Mouse (Mus musculus): ENCODE measurements at regions not wholly inside any gene's neighbourhood (a gene's known extent, or its start where the extent isn't known, plus 50 kb on each side); places are given as distances from the start of the nearest gene placed in this dataset.
A peak's percentile ranks its signal among the peaks of the same experiment; 100 is the strongest.

DNA sequence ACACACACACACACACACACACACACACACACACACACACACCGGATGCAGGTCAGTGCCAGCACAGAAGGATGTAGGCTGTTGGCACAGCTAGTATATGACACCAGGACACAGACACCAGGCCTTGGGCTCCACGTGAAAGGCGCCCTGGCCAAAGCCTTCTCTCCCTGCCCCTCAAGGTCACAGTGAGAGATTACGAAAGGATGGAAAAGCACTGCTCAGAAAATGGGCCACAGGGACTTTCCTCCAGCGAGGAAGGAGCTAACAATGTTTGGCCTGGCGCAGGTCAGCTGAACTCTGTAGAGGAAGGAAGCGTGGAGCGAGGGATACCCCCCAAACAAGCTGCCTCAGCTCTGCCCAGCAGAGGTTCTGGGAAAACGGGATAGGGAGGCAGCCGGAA is 161.0 kb downstream of the Ly86 start:
- H3K27ac ChIP-seq = peak overlapping the region; percentile 87
- H3K9ac ChIP-seq = no peak overlapping the region
- H3K9me3 ChIP-seq = no peaks in the 10 kb centered on the region
- no peak overlapping the region for H3K4me2 ChIP-seq
- no peak overlapping the region for H3K4me3 ChIP-seq (replicated peaks)
- no peaks in the 10 kb centered on the region for H3K27me3 ChIP-seq (replicated peaks)
- no peaks in the 10 kb centered on the region for H3K36me3 ChIP-seq
- no peak for ATAC-seq (ENCODE audit: insufficient read depth, low FRiP score, low read depth)
- H3K4me1 ChIP-seq = peaks cover 38% of the 10 kb centered on the region
- 58% methylated on average over 10 of the region's 10 CpGs for WGBS

GRCm38 (mm10) chr13:37506701-37507100 is 161.7 kb downstream of the Ly86 start:
- no peak overlapping the region for H3K9ac ChIP-seq
- 71% methylated on average over 8 of the region's 8 CpGs for WGBS
- H3K36me3 ChIP-seq = no peaks in the 10 kb centered on the region
- no peaks in the 10 kb centered on the region for H3K9me3 ChIP-seq
- no peak overlapping the region for H3K4me3 ChIP-seq (replicated peaks)
- ATAC-seq (ENCODE audit: insufficient read depth, low FRiP score, low read depth) = no peak
- peak overlapping the region; percentile 87 for H3K27ac ChIP-seq
- no peaks in the 10 kb centered on the region for H3K27me3 ChIP-seq (replicated peaks)
- H3K4me1 ChIP-seq = peaks cover 38% of the 10 kb centered on the region
- H3K4me2 ChIP-seq = no peak overlapping the region; the same call in 1 of the 2 replicates

GRCm38 (mm10) chr13:37507146-37507545 is 162.1 kb downstream of the Ly86 start:
- no peaks in the 10 kb centered on the region for H3K9me3 ChIP-seq
- no peaks in the 10 kb centered on the region for H3K27me3 ChIP-seq (replicated peaks)
- ATAC-seq (ENCODE audit: insufficient read depth, low FRiP score, low read depth) = peak; percentile 51; the same call in 1 of the 2 replicates
- H3K9ac ChIP-seq = no peak overlapping the region
- peaks cover 38% of the 10 kb centered on the region for H3K4me1 ChIP-seq
- WGBS = 60% methylated on average over 5 of the region's 5 CpGs
- H3K27ac ChIP-seq = peak overlapping the region; percentile 87
- H3K36me3 ChIP-seq = no peaks in the 10 kb centered on the region
- H3K4me2 ChIP-seq = peak overlapping the region; percentile 17
- no peak overlapping the region for H3K4me3 ChIP-seq (replicated peaks)

DNA sequence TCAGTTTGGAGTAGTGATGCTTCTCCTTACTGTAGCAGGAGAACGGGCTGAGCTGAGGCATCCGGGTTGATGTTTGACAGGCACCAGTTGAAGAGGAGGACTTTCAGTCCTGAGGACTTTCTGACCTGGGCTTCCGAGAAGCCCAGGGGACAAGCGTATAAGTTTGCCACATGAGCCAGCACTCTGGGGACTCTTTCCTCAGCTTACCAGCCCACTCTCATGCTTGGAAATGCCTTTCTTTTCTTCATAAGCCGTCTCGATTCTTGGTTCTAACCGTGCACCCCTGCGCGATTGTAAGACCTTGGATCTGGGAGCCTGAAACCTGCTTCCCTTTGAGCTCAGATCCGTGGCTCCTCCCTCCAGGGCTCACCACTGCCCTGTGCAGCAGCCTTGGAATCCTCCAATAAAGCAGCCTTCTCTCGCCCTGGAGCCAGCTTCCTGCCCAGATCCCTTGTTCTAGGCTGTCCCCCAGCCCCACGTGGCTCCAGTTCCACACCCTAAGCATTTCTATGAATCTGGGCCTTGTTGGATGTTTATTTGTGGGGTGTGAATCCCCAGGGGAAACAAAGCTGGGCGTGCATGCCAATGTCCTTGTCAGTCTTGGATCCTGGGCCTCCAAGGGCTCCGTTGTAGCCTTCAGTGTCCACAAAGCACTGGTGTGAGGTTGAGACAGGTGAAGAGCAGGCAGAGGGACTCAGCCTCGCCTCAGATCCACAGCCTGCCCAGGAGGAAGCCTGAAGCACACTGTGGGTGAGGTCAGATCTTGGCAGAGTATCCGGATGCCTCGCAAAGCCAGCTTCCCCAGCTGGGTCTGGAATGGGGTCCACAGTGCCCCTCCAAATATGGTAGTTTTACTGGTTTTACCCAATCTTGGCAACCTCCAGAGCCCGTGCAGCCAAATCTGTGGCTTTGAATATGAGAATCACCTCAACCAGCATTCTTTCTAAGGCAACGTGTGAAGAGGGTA is 163.7 kb downstream of the Ly86 start:
- ATAC-seq (ENCODE audit: insufficient read depth, low FRiP score, low read depth) = peak; percentile 52; the same call in 1 of the 2 replicates
- Histone ChIP-seq H3K4me1 (peaks cover 39% of the 10 kb centered on the region), H3K4me3 (replicated peaks) (no peak overlapping the region), H3K36me3 (no peaks in the 10 kb centered on the region), H3K27me3 (replicated peaks) (no peaks in the 10 kb centered on the region), H3K9me3 (no peaks in the 10 kb centered on the region), H3K27ac (peak overlapping the region; percentile 89), H3K9ac (no peak overlapping the region), H3K4me2 (peak overlapping the region; percentile 31)
- WGBS = 32% methylated on average over 19 of the region's 19 CpGs

GRCm38 (mm10) chr13:37509352-37509851 is 164.4 kb downstream of the Ly86 start:
- no peaks in the 10 kb centered on the region for H3K36me3 ChIP-seq
- H3K4me2 ChIP-seq = peak overlapping the region; percentile 31
- no peaks in the 10 kb centered on the region for H3K9me3 ChIP-seq
- H3K27ac ChIP-seq = peak overlapping the region; percentile 89
- H3K4me1 ChIP-seq = peaks cover 46% of the 10 kb centered on the region
- no peak overlapping the region for H3K9ac ChIP-seq
- no peak overlapping the region for H3K4me3 ChIP-seq (replicated peaks)
- ATAC-seq (ENCODE audit: insufficient read depth, low FRiP score, low read depth) = peak; percentile 41
- no peaks in the 10 kb centered on the region for H3K27me3 ChIP-seq (replicated peaks)
- WGBS = 5% methylated on average over 12 of the region's 12 CpGs

DNA sequence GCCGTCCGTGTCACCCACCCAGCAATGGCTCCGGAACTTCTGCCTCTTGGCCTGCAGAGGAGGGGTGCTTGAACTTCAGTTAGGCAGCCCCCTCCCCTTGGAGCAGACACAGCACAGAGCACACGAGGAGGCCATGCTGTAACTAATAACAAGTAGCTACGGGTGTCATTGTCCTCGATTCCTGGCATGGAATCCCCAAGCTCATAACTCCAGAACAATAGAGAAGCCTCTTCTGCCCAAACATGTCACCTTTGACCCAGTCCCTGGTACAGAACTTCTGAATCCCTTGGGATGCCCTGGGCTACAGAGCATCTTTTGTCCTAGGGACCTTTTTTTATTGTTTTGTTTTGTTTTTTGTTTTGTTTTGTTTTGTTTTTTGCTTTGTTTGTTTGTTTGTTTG is 165.5 kb downstream of the Ly86 start:
- no peak overlapping the region for H3K27ac ChIP-seq
- no peaks in the 10 kb centered on the region for H3K9me3 ChIP-seq
- no peak overlapping the region for H3K4me2 ChIP-seq
- H3K27me3 ChIP-seq (replicated peaks) = no peaks in the 10 kb centered on the region
- WGBS = 79% methylated on average over 6 of the region's 6 CpGs
- H3K4me3 ChIP-seq (replicated peaks) = no peak overlapping the region
- no peak for ATAC-seq (ENCODE audit: insufficient read depth, low FRiP score, low read depth)
- H3K4me1 ChIP-seq = peaks cover 50% of the 10 kb centered on the region
- H3K9ac ChIP-seq = no peak overlapping the region
- no peaks in the 10 kb centered on the region for H3K36me3 ChIP-seq

- Histone ChIP-seq H3K27ac (no peak overlapping the region), H3K4me3 (replicated peaks) (no peak overlapping the region), H3K9ac (no peak overlapping the region), H3K4me2 (no peak overlapping the region), H3K36me3 (no peaks in the 10 kb centered on the region), H3K4me1 (peaks cover 45% of the 10 kb centered on the region), H3K27me3 (replicated peaks) (no peaks in the 10 kb centered on the region), H3K9me3 (no peaks in the 10 kb centered on the region)
- 84% methylated on average over 6 of the region's 6 CpGs for WGBS
- no peak for ATAC-seq (ENCODE audit: insufficient read depth, low FRiP score, low read depth)
These were observed 166.0 kb downstream of the Ly86 start for GRCm38 (mm10) chr13:37511006-37511405.

DNA sequence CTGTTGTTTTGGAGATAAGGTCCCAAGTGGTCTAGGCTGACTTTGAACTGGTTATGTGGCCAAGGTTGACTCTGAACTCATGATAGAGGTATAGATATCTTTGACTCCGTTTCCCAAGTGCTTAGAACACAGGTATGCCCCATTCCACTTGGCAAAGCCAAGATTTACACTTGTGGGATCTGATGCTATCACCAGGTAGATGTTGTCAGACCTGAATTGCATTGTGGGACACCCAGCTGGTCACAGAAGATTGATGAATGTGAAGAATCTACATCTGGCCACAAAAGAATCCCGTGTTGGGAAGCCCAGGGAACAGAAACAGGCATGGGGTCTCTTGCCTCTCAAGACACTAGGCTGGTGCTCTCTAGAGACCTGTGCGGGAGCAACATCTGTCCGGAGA is 166.4 kb downstream of the Ly86 start:
- ATAC-seq (ENCODE audit: insufficient read depth, low FRiP score, low read depth) = no peak
- Histone ChIP-seq H3K9ac (no peak overlapping the region), H3K4me3 (replicated peaks) (no peak overlapping the region), H3K4me1 (peaks cover 42% of the 10 kb centered on the region), H3K27ac (no peak overlapping the region), H3K36me3 (no peaks in the 10 kb centered on the region), H3K27me3 (replicated peaks) (no peaks in the 10 kb centered on the region), H3K9me3 (no peaks in the 10 kb centered on the region), H3K4me2 (no peak overlapping the region)
- WGBS = 64% methylated on average over 4 of the region's 4 CpGs

- Histone ChIP-seq H3K27ac (peak overlapping the region; percentile 48; the same call in 1 of the 2 replicates), H3K36me3 (no peaks in the 10 kb centered on the region), H3K4me1 (peaks cover 34% of the 10 kb centered on the region), H3K9me3 (no peaks in the 10 kb centered on the region), H3K4me3 (replicated peaks) (no peak overlapping the region), H3K9ac (no peak overlapping the region), H3K4me2 (no peak overlapping the region), H3K27me3 (replicated peaks) (no peaks in the 10 kb centered on the region)
- WGBS = 51% methylated on average over 3 of the region's 3 CpGs
- ATAC-seq (ENCODE audit: insufficient read depth, low FRiP score, low read depth) = no peak
These were observed 167.8 kb downstream of the Ly86 start for GRCm38 (mm10) chr13:37512781-37513180.

DNA sequence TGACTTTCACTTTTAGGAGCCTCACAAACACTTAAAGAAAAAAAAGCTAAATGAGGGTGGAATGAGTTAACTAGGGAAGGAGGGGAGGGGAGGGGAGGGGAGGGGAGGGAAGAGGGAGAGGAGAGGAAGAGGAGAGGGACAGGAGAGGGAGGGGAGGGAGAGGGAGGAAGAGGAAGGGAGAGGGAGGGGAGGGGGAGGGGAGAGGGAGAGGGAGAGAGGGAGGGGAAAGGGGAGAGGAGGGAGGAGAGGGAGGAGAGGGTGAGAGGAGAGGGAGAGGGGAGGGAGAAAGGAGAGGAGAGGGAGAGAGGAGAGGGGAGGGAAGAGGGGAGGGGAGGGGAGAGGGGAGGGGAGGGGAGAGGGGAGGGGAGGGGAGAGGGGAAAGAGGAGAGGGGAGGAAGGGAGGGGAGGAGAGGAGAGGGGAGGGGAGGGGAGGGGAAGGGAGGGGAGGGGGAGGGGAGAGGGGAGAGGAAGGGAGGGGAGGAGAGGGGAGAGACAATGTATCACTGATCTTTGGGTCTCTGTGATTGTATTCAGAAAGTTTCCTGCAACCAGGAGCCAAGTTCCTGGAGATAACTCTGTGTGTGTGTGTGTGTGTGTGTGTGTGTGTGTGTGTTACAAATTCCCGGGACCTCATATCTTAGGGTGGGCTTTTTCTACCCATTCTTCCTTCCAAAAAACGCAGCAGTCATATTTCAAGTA is 168.3 kb downstream of the Ly86 start:
- H3K4me3 ChIP-seq (replicated peaks) = no peak overlapping the region
- H3K27ac ChIP-seq = peak overlapping the region; percentile 91
- no peak overlapping the region for H3K9ac ChIP-seq
- H3K36me3 ChIP-seq = no peaks in the 10 kb centered on the region
- H3K27me3 ChIP-seq (replicated peaks) = no peaks in the 10 kb centered on the region
- peak overlapping the region; percentile 44; the same call in 1 of the 2 replicates for H3K4me2 ChIP-seq
- no peak for ATAC-seq (ENCODE audit: insufficient read depth, low FRiP score, low read depth)
- 14% methylated on average over 2 of the region's 2 CpGs for WGBS
- H3K4me1 ChIP-seq = peaks cover 31% of the 10 kb centered on the region
- no peaks in the 10 kb centered on the region for H3K9me3 ChIP-seq

DNA sequence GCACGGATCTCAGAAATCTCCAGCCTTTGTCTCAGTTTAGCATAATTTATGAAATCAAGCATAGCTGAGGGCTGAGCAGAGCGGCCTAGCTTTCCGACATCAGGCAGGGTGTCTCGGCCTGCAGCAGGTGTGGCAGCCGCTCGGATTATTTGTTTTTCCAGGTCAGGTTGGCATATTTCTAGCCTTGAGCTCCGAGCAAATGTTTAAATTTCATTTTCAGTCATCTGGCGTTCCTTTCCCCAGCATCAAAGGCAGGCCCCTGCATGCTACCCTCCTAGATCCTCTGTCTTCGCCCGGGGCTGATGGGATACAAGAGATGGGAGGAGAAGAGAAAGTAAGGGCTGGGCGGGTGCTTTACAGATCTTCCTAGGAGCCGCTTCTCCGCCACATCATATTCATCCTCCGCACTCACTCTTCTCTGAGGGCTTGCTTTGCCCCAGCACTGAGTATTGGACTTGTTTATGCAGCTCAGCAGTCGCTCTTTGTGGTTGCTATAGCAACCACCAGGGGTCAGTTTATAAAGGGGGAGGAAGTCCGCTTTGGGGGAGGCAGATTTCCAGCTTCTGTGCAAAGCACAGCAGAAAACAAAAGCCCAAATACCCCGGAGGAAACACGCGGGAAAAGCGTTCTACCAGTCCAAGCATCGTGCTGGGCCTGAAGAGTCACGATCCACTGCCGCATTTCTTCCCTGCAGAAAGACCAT is 169.0 kb downstream of the Ly86 start:
- Histone ChIP-seq H3K27me3 (replicated peaks) (no peaks in the 10 kb centered on the region), H3K27ac (peak overlapping the region; percentile 91), H3K4me2 (peak overlapping the region; percentile 44), H3K4me3 (replicated peaks) (peak overlapping the region; percentile 13), H3K4me1 (peaks cover 24% of the 10 kb centered on the region), H3K9me3 (no peaks in the 10 kb centered on the region), H3K36me3 (no peaks in the 10 kb centered on the region), H3K9ac (no peak overlapping the region)
- WGBS = 9% methylated on average over 23 of the region's 23 CpGs
- peak; percentile 49 for ATAC-seq (ENCODE audit: insufficient read depth, low FRiP score, low read depth)

All from stomach, embryonic 15.5 days (tissue).